Mouse (Mus musculus) heart, adult 9 months (tissue): ENCODE measurements at regions not wholly inside any gene's neighbourhood (a gene's known extent, or its start where the extent isn't known, plus 50 kb on each side); places are given as distances from the start of the nearest gene placed in this dataset.
A peak's percentile ranks its signal among the peaks of the same experiment; 100 is the strongest.

Source experiments
- DNase-seq, 2 experiments: peaks; one replicate each; pipeline ENCODE4 v3.0.0; 2022; ENCODE audit warnings: low spot score in 2 of 2

DNA sequence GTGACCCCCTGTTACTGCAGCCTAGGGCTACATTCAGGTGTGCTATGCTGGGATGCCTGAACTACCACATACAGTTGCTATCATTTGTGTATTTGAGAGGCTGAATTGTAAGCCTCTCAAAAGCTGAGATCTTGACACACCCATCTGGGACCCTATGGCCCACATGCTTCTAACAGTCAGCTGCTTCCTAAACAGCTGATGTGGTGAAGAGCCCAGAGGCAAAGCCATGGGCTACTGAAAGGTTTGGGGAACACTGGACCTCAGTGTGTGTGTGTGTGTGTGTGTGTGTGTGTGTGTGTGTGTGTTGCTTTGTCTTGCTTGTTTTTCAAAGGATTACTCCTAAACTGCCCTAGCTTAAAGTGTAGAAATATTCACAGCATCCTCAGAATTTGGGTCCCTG, 75.0 kb downstream of the Lbh start:
- DNase-seq = no peak

DNA sequence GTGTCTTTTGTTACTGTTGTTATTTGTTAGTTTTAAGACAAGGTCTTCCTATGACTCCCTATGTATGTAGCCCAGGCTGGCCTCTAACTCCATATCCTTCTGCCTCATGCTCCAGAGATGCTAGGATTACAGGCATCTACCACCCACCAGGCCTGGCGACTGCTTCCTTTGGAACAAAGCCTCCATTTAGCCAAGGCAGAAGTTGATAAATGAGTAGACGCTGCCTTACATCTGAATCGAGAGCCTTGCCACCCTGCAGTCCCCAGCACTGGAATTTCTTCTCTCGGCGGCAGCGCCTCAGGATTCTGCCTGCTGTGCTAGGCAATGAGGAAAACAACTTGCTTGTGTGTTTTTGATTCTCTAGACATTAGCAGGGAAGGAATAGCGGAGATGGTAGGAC, 75.5 kb downstream of the Lbh start:
- DNase-seq = no peak

DNA sequence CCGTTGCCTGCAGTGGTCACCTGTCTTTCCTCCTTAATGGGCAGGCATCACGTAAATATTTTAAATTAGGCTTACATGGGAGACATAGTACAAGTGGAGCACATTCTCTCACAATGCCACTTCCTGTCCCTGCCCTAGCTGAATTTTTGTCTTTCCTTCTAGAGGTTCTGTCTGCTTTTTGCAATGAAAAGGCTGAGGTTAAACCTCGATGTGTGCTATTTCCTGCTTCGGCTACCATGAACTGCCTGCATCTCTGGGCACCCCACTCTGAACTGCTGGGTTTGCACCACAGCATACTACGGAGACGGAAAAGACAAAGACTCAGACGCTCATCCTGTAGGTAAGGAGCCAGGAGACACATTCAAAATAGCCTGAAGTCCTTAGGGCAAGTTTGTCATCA, 78.4 kb downstream of the Lbh start:
- no peak for DNase-seq

DNA sequence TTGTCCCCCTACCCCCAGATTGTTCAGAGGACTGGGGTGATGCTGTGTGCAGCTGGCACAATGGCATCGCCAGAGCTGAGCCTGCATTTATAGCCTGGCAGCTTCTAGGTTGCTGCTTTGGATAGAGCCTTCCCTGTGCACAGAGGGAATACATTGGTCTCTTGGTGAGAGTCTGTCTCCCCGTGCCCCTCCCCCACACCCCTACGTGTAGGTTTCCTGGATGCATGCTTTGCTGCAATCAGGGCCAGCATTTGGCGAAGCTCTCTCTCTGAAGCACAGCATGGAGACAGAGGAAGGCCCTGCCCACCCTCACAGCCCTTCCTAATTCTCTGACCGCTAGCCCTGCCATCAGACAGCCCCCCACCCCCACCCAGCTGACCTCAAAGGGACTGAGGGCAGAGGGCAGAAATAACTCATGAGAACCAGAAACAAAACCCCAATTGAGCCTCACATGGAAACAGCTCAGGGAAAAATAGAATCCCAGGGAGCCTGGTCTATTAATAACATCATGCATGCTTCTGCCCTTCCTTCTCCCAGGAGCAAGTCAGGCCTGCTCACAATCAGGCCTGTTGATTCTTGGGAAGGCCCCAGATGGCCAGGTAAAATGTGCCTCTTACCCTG, 79.3 kb downstream of the Lbh start:
- peak; percentile 26 to 46 for DNase-seq

- DNase-seq = no peak
These were observed 87.0 kb downstream of the Lbh start for GRCm38 (mm10) chr17:73005100-73005499.

DNA sequence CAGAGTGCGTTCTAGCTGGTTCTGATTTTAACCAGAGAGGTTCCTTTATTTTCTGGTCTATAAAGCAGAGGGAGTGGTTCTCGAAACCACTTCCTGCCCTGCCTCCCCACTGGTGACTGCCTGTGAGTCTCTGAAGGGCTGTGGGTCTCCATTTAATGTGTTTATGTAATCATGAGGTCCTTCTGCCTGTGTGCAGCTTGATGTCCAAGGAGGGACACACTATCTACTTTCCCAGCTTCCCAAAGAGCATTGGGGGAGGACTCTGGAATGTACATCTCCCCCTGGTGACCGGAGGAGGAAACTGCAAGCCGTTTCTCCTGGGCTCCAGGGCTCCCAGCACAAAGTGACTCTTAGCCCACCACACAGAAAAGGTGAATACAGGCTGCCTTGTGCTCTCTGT, 90.8 kb downstream of the Lbh start:
- peak; percentile 39 to 52 for DNase-seq

- peak; percentile 37 to 68 for DNase-seq
These were observed 91.9 kb downstream of the Lbh start for GRCm38 (mm10) chr17:73009962-73010361.

DNA sequence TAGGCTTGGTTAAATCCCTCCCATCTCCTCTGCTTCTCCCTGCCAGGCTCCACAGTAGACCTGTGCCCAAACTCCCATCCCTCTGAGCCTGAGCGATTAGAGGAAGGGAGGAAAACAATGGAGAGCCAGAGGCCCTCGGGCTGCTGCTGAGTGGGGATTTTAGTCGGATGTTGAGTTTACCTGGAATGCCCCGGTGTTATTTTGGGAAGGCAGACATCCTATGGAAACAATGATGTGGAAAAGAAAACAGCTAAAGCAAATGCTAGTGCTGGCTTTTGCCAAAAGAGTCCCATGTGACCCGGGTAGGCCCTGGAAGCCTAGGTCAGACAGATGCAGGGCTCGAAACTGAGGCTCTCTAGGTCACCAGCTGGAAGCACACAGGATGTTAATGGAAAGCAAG, 94.3 kb downstream of the Lbh start:
- DNase-seq = peak; percentile 51 to 65

- DNase-seq = no peak
These were observed 94.8 kb upstream of the Lclat1 start for GRCm38 (mm10) chr17:73012954-73013353.

- peak; percentile 19 to 23 for DNase-seq
These were observed 93.5 kb upstream of the Lclat1 start for GRCm38 (mm10) chr17:73014090-73014853.

- DNase-seq = no peak
These were observed 90.6 kb upstream of the Lclat1 start for GRCm38 (mm10) chr17:73017173-73017572.

DNA sequence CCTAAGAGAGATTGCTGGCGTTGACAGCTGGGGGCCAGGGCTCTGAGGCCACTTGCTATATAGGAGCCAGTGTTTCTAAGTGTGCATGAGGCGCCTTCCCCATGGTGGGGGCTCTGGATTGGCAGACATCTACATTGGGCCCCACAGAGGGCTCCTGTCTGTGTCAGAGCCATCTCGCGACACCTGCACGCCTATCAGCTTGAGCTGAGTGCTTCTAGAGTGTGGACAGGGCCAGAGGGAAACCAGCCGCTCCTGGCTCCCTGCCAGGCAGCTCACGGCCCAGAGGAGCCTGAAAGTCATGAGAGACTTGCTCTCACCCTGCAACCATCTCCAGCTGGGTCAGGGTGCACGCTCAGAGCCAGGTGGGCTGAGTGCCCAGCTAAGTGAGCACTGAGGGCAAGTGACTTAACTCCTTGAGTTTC, 85.1 kb upstream of the Lclat1 start:
- peak; percentile 92 for DNase-seq

DNA sequence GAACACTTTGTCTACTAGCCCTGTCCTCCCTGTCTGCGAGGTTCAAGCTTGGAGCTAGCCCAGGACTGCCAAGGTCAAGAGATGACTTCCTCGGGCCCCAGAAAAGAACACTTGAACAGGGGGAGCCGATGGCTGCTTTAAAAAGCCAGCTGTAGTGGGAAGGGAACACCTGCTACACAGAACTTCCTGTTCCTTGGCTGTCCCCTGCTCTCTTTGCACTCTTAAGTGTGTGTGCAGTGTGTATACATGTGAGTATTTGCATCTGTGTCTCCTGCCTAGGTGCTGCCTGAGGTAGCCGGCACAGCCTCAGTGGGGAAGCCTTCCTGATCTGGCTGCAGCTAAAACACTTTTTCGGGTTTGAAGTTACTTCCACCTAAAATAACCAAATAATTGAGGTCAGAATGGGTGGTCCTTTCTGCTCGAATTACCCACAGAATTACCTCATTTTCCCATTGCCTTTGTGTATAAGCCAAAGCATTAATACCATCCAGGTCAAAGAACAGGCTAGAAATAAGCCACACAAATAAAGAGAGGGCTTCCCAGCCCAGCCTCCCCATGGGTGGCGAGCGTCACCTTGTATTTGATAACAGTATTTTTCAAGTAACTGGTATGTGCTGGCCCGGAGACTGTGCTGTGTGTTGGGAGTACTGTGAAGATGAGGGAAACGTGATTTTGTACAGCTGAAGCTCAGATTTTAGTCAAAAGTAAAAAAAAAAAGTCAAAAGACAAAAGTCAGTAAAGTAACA, 84.2 kb upstream of the Lclat1 start:
- peak; percentile 27 to 31 for DNase-seq

- DNase-seq = no peak
These were observed 80.7 kb upstream of the Lclat1 start for GRCm38 (mm10) chr17:73027122-73027521.

DNA sequence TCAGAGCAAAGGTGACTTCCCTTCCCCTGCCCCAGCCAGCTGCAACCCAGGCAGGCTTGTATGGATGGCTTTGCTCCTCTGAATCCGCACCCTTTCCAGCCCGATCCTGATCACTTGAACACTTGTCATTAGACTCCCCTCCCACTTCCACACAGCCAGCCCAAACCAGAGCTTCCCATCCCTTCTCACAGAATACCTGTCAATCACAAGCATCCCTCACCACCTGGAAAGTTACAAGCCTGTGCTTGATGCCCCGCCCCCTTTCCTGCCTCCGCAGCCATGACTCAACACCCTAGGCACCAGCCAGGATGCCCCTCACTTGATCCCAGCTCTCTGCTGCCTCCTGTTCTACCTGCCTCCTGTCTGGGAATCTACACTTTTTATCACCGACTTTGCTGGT, 76.0 kb upstream of the Lclat1 start:
- DNase-seq = no peak

DNA sequence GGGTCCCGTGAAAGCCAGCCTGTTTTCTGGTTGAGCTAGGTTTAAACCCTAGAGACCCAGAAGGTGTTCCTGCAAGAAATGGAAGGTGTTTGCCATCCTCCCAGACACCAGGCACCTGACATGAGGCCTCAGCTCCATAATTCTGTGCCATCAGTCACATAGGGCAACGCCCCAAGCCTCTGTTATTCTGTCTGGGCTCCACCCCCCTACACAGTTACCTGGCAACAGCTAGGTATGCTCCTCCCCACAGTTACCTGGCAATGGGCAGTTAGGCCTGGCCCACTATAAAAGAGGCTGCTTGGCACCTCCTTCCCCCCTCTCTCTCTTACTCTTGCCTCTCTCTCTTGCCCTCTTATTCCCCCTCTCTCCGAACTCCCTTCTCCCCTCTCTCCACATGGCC, 75.5 kb upstream of the Lclat1 start:
- DNase-seq = no peak

DNA sequence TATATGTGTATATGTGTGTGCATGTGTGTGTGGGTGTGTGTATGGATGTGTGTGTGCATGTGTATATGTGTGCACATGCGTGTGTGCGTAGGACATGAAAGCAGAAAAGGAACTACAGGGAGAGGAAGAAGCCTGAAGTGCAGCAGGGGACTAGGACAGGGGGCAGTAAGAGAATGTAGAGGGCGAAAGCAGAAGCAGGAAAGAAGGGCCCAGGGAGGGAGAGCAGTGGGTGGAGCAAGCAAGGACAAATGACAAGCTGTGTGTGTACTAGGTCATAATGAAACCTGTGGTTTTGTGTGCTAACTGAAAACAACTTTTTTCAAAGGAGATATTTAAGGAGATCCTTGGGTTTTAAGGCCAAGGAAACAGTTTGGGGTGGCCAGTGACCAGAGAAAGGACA, 73.4 kb upstream of the Lclat1 start:
- DNase-seq = peak; percentile 46 to 74

- peak; percentile 24 to 26 for DNase-seq
These were observed 72.8 kb upstream of the Lclat1 start for GRCm38 (mm10) chr17:73034981-73035481.

DNA sequence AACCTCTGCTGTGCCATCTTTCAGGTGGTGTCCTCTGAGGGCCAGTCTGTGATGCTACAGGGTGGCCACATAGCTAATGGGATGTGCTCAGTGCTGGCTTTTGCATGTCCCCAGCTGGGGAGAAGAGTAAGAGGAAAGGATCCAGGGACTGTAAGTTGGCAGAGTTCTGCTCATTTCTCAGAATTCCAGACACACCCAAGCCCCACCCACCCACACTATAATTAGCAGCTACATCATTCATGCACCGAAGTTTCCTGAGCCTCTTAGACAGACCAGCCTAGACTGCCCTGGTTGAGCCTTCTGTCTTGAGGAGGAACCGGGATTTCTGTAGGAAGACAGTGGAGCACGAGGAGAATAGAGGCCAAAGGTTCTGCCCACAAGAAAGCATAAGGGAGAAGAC, 70.9 kb upstream of the Lclat1 start:
- DNase-seq = peak; percentile 27 to 28

DNA sequence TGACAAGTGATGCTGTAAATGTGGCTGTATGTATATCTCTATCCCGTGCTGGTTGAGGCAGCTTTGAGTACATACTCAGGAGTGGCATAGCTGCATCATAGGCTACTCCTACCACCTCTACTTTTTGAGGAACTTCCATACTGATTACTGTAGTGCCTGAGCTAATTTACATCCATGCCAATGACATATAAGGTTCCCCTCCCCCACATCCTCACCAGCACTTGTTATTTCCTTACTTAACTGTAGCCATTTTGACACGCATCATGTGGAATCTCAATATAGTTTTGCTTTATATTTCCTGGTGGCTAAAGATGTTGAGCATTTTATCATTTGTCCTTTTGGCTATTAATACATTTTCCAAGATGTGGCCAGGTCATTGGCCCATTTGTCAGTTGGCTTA, 69.2 kb upstream of the Lclat1 start:
- no peak for DNase-seq

DNA sequence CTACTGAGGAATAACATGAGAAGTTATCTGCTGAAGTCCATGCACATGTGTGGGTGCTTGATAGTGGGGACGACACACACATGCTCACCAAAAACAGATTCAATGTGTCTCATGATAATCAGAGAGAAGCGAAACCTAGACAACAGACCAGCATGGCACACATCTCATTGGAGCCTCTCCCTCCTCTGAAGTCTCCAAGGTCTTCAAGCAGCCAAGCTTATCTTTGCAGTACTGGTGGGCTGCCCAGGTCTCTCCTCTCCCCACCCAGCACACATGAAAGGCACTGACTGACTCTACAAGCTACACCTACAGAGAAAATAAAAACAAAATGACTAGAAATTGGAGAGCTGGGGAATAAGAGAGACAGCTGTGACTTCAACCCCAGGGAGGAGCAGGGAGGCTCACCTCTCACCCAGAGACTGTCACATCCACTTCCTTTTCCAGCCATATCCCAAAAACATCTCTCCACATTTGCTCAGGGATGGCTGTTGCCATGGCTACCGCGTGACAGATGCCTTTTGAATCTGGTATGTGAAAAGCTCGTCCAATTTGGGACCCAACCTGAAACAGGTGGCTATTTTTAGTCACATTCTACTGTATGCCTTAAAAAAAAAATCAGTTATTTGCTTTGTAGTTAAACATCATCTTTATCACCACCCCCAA, 62.7 kb upstream of the Lclat1 start:
- no peak for DNase-seq

GRCm38 (mm10) chr17:73046985-73047384, 60.8 kb upstream of the Lclat1 start:
- no peak for DNase-seq
